Mouse (Mus musculus): ENCODE measurements around the gene Trmt112.
A peak's percentile ranks its signal among the peaks of the same experiment; 100 is the strongest.

Trmt112 gene

GRCm38 (mm10) chr19:6948186-6948585 is 38.7 kb downstream of the Trmt112 start:
- DNase-seq (ENCODE audit: low spot score in 2 of 2), result no peak

DNA sequence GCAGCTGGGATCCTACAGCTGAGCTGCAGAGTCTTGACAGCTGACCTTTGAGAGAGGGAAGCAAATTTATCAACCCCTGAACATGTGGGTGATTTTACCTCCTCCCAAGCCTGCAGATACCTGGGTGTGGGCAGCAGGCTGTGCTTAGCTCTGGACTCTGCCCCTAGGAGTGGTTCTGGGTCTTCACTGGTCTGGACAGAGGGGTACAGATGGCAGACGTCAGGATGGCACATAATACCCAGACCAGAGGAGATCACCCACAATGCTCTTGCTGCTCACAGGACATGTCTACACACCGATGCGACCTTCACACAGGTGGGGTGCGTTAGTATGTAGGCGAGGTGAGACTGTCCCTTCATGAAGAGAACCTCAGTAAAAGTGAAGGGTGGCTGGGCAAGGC is 40.0 kb downstream of the Trmt112 start:
- DNase-seq (ENCODE audit: low spot score in 2 of 2), result no peak

- DNase-seq (ENCODE audit: low spot score in 2 of 2), result no peak
Measured at GRCm38 (mm10) chr19:6949951-6950350, 40.5 kb downstream of the Trmt112 start.

DNA sequence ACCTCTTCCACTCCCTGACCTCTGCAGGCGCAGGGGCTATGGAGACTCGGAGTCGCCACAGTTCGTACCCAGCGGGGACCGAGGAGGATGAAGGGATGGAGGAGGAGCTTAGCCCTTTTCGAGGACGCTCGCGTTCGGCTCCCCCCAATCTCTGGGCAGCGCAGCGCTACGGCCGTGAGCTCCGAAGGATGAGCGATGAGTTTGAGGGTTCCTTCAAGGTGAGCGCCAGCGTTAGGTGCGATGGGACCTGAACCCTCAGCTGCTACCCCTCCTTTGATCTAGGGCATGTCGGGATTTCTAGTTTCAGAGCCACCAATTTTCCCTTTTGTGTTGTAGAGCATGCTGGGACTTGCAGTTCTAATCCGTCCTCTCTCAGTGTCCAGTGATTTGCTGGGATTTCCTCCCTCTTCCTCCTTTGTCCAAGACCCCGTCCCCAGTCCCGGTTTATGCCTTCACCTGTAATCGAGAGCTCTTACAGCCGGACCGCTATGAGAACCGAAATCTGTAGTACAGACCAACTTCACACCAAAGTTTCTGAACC is 41.2 kb downstream of the Trmt112 start:
- peak in 1 of 2 experiments; percentile 48 for DNase-seq (ENCODE audit: low spot score in 2 of 2)

GRCm38 (mm10) chr19:6951381-6951968 is 42.0 kb downstream of the Trmt112 start:
- peak; percentile 93 to 97 for DNase-seq (ENCODE audit: low spot score in 2 of 2)

DNA sequence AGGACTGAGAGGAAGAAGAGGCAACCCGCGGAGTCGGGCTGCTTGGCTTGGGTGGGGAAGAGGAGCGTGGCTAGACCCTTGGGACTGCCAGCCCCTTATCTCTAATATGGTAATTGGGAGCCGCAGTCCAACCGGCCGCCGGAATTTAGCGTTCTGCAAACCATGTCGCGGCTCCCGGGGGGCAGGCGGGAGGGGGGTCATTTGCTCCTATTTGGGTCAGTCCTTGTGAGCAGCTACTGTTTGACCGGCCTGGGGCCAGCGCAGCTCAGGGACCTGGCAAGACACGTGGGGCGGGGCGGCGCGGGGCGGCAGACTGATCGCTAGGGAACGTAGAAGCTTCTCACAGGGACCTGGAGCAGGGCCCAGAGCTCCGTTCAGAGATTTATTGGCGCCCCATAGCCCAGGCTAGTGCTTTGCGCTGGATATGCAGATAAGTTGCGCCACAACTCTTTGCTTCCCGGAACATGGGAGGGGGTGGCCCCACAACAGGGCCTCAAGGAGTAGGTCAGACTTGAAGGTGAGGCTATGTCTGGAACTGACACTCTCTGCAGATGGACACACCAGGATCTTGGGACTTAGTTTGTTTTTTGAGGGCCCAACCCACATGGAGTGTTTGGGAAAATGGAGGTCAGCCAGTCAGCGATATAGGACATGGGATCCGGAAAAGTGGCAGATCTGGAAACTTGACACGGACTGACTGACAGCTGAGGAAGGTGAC is 42.7 kb downstream of the Trmt112 start:
- DNase-seq (ENCODE audit: low spot score in 2 of 2), result peak; percentile 75 to 87

DNA sequence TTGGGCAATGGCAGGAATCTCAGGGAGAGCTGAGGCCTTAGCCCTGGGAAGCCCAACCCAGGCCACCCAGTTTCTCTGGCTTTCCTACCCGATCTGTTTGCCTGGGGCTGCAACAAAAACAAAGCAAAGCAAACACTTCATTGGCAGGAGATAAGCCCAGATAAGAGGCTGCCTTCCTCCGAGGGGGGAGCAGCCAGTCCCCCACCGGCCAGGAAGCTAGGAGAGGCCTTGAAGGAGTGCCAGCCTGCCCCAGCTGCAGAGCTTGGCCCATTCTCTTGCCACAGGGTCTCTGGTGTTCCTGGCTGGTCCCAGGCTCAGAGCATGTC is 43.2 kb downstream of the Trmt112 start:
- peak; percentile 61 to 76 for DNase-seq (ENCODE audit: low spot score in 2 of 2)

DNA sequence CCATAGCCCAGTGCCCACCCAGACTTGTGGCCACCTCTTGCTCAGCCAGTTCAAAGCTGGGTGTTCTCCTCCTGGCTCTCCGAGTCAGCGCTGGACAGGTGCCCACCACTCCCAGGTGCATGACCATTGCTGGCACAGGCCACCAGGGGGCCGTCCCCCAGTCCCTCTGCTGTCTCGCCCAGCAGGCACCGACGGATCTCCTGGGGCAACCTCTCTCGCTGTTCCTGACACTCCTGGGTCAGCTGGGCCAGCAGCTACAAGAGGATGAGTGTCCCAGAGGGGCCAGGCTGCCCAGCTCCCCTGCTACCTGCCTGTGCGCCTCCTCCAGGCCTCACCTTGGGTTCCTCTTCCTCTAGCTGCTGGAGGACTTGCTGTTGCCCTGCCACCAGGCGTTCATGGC is 44.5 kb downstream of the Trmt112 start:
- peak in 1 of 2 experiments; percentile 57 for DNase-seq (ENCODE audit: low spot score in 2 of 2)

- DNase-seq (ENCODE audit: low spot score in 2 of 2), result no peak
Measured at GRCm38 (mm10) chr19:6955424-6955823, 45.9 kb downstream of the Trmt112 start.

- DNase-seq (ENCODE audit: low spot score in 2 of 2), result no peak
Measured at GRCm38 (mm10) chr19:6956461-6956860, 47.0 kb downstream of the Trmt112 start.
